Mouse (Mus musculus) hindbrain, embryonic 13.5 days (tissue): ENCODE results near the gene Olfr90. TPM values are rescaled to one million over a fixed set of nuclear protein-coding genes. Genes with fewer than 3 reads are reported as not detected.

Experiments
- ATAC-seq: fragments of 200-750 bp; cut with Nextera tagmentation; 2 replicates; pipeline ENCODE4 v1.8.0; 2017; ENCODE audit warnings: moderate TSS enrichment; ENCODE audit not compliant: low FRiP score
- H3K27ac ChIP-seq: fragments of 300-500 bp; sonication (generic); 2 replicates; pipeline ENCODE4 v1.5.1; 2015; ENCODE audit warnings: inconsistent platforms, mild to moderate bottlenecking, moderate library complexity
- H3K27me3 ChIP-seq: fragments of 300-500 bp; sonication (generic); 2 replicates; pipeline ENCODE4 v1.6.1; 2015; ENCODE audit warnings: mild to moderate bottlenecking, inconsistent platforms
- H3K36me3 ChIP-seq: fragments of 300-500 bp; sonication (generic); 2 replicates; pipeline ENCODE4 v1.6.1; 2015; ENCODE audit warnings: mild to moderate bottlenecking, inconsistent platforms
- H3K4me1 ChIP-seq: fragments of 300-500 bp; sonication (generic); replicated peaks from 2 replicates; pipeline ENCODE4 v1.6.1; 2015; ENCODE audit warnings: inconsistent platforms
- H3K4me2 ChIP-seq: fragments of 300-500 bp; sonication (generic); 2 replicates; pipeline ENCODE4 v1.6.1; 2015; ENCODE audit warnings: inconsistent platforms, mild to moderate bottlenecking, moderate library complexity
- H3K4me3 ChIP-seq: fragments of 300-500 bp; sonication (generic); 2 replicates; pipeline ENCODE4 v1.5.1; 2015; ENCODE audit warnings: mild to moderate bottlenecking, inconsistent platforms
- H3K9ac ChIP-seq: fragments of 300-500 bp; sonication (generic); 2 replicates; pipeline ENCODE4 v1.6.1; 2015; ENCODE audit warnings: mild to moderate bottlenecking, inconsistent platforms
- H3K9me3 ChIP-seq: fragments of 300-500 bp; sonication (generic); 2 replicates; pipeline ENCODE4 v1.6.1; 2016; ENCODE audit warnings: inconsistent platforms
- WGBS: fragments of 180-500 bp; shearing (Covaris S2); methylation state at CpG from one replicate; pipeline ENCODE4 v1.1.7; 2015; 5-methylcytosine and 5-hydroxymethylcytosine counted together
- polyA plus RNA-seq: library from polyadenylated mRNA; unstranded; fragments of >200 nt; fragmentation: Nextera tagmentation; extraction: Ambion mirVana; gene quantifications from 2 replicates; pipeline ENCODE4 v1.2.1, GENCODE M21; 2015

The Olfr90 gene
- polyA plus RNA-seq, 1 experiment from 2014 or later, result not detected

DNA sequence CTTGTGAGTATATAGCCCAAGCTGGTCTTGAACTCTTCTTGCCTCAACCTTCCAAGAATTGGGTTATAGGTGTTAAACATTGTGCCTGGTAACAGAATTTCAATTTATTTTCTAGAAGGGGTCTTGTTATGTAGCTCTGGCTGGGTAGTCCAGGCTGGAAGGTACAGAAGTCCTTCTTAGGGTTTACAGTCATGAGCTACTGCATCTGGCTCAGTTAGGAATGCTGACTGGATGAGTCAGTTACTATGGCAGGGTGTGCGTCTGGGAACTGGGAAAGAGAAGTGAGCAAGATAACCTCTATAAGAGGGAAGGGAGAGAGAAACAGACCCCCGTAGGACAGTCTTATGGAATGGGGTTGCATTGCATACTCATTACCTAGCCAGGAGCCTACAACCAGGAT is 12.5 kb downstream of the Olfr90 start:
- Histone ChIP-seq H3K4me3 (no peak overlapping the region), H3K9ac (no peak overlapping the region), H3K36me3 (peaks cover 61% of the 10 kb centered on the region), H3K4me2 (no peak overlapping the region), H3K9me3 (no peaks in the 10 kb centered on the region), H3K27ac (no peak overlapping the region), H3K27me3 (no peaks in the 10 kb centered on the region), H3K4me1 (peaks cover 30% of the 10 kb centered on the region)
- ATAC-seq, result no peak
- 92% methylated on average over 2 of the region's 2 CpGs for WGBS

- Histone ChIP-seq H3K27ac (no peak overlapping the region), H3K4me2 (no peak overlapping the region), H3K9ac (no peak overlapping the region), H3K4me3 (no peak overlapping the region), H3K4me1 (peaks cover 28% of the 10 kb centered on the region), H3K36me3 (peaks cover 67% of the 10 kb centered on the region), H3K9me3 (no peaks in the 10 kb centered on the region), H3K27me3 (no peaks in the 10 kb centered on the region)
- ATAC-seq, result no peak
- 90% methylated on average over 6 of the region's 6 CpGs for WGBS
Observed at GRCm38 (mm10) chr17:37075181-37075580, 13.1 kb downstream of the Olfr90 start.

DNA sequence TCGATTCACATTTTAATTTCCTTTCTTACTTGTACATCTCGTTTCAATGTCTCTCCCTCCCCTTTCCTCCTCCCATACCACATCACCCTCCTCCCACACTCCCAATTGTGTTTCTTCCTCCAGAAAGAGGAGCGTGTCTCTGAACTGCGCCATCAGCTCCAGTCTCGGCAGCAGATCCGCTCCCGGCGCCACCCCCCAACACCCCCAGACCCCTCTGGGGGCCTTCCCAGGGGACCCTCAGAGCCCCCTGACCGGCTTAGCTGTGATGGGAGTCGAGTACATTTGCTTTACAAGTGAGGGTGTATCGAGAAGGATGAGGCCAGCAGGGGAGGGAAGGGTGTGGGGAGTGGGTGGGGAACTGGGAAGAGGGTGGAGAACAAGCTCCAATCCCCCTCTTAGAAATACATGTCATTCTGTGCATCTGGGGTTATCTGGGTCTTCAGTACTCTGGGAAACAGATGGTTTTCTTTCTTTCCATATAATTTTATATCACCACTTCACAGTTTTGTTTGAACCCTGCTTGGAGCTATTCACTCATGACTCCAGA is 15.5 kb downstream of the Olfr90 start:
- Histone ChIP-seq H3K4me3 (no peak overlapping the region), H3K27ac (peak overlapping the region; percentile 59), H3K9ac (no peak overlapping the region), H3K9me3 (no peaks in the 10 kb centered on the region), H3K36me3 (peaks cover 91% of the 10 kb centered on the region), H3K4me2 (no peak overlapping the region), H3K4me1 (peaks cover 11% of the 10 kb centered on the region; the same call in 1 of the 2 replicates), H3K27me3 (no peaks in the 10 kb centered on the region)
- ATAC-seq, result 0 out of 2 replicates have a peak, but pooled peaks have one; percentile 23
- 25% methylated on average over 11 of the region's 11 CpGs for WGBS

- no peak overlapping the region for H3K4me3 ChIP-seq
- peak; percentile 65; the same call in 1 of the 2 replicates for ATAC-seq
- peak overlapping the region; percentile 30; the same call in 1 of the 2 replicates for H3K9ac ChIP-seq
Observed at GRCm38 (mm10) chr17:37072080-37072729, 16.1 kb downstream of the Olfr90 start.

DNA sequence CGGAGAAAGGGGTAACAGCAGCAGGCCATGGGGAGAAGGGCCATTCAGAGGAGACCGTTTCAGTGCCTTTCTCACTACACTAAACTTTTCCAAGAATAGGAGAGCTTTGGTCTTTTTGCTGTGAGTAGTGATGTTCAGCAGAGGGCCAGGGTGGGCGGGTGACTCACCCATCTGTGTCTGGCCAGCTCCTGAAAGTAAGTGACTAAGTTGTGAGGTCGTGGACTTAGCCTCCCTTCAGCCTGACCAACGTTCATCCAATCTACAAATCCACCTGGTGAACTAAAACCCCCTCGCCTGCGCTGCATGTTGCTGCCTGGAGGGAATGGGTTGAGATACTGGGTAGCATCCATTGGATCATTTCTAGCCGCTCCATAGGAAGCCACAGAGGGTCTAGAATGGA is 18.2 kb downstream of the Olfr90 start:
- no peak overlapping the region for H3K4me3 ChIP-seq
- no peak overlapping the region for H3K27ac ChIP-seq
- H3K4me2 ChIP-seq, result no peak overlapping the region
- ATAC-seq, result no peak
- 88% methylated on average over 8 of the region's 8 CpGs for WGBS
- H3K4me1 ChIP-seq, result peaks cover 11% of the 10 kb centered on the region; the same call in 1 of the 2 replicates
- H3K9me3 ChIP-seq, result no peaks in the 10 kb centered on the region
- H3K9ac ChIP-seq, result no peak overlapping the region
- peaks cover 98% of the 10 kb centered on the region for H3K36me3 ChIP-seq
- H3K27me3 ChIP-seq, result no peaks in the 10 kb centered on the region

More at GRCm38 (mm10) chr17:37072080-37072729, 16.1 kb downstream of the Olfr90 start:
- H3K4me1 ChIP-seq, result peaks cover 11% of the 10 kb centered on the region; the same call in 1 of the 2 replicates
- H3K27ac ChIP-seq, result peak overlapping the region; percentile 4; the same call in 1 of the 2 replicates
- 44% methylated on average over 12 of the region's 12 CpGs for WGBS
- no peaks in the 10 kb centered on the region for H3K9me3 ChIP-seq
- H3K36me3 ChIP-seq, result peaks cover 97% of the 10 kb centered on the region
- no peak overlapping the region for H3K4me2 ChIP-seq
- H3K27me3 ChIP-seq, result no peaks in the 10 kb centered on the region

DNA sequence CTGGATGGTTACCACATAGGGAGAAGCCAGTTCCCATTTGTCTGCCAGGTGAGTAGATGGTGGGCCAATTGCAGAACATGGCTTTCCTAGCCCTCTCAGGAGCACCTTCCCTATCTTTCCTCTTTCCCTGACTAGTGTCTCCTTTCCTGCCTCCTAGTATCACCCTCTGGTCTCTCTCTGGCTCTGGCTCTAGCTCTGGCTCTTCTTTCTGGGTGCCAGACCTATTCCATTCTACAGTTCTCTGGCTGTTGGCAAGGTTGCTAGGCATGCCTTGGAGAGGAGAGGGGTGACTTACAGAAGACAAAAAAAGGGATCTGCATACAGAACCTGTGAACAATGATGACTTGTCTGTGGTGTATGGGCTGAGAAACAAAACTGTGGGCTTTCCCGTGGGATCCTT is 20.4 kb downstream of the Olfr90 start:
- 0 out of 2 replicates have a peak overlapping the region, but pooled peaks have one; percentile 35 for H3K27ac ChIP-seq
- H3K27me3 ChIP-seq, result no peaks in the 10 kb centered on the region
- H3K4me3 ChIP-seq, result no peak overlapping the region
- no peak overlapping the region for H3K4me2 ChIP-seq
- WGBS, result 83% methylated on average over 1 of the region's 1 CpGs
- no peak for ATAC-seq
- no peaks in the 10 kb centered on the region for H3K9me3 ChIP-seq
- H3K9ac ChIP-seq, result no peak overlapping the region
- H3K36me3 ChIP-seq, result peaks cover 98% of the 10 kb centered on the region
- peaks cover 11% of the 10 kb centered on the region; the same call in 1 of the 2 replicates for H3K4me1 ChIP-seq

GRCm38 (mm10) chr17:37065993-37066392 is 22.3 kb downstream of the Olfr90 start:
- H3K36me3 ChIP-seq, result peaks cover 97% of the 10 kb centered on the region
- H3K9me3 ChIP-seq, result no peaks in the 10 kb centered on the region
- WGBS, result 98% methylated on average over 2 of the region's 2 CpGs
- no peak overlapping the region for H3K9ac ChIP-seq
- no peaks in the 10 kb centered on the region for H3K4me1 ChIP-seq
- no peak for ATAC-seq
- no peaks in the 10 kb centered on the region for H3K27me3 ChIP-seq
- H3K4me2 ChIP-seq, result no peak overlapping the region
- no peak overlapping the region for H3K27ac ChIP-seq
- H3K4me3 ChIP-seq, result no peak overlapping the region

- H3K27me3 ChIP-seq, result no peaks in the 10 kb centered on the region
- ATAC-seq, result no peak
- WGBS, result 73% methylated on average over 11 of the region's 11 CpGs
- H3K9me3 ChIP-seq, result no peaks in the 10 kb centered on the region
- H3K36me3 ChIP-seq, result peaks cover 94% of the 10 kb centered on the region
- H3K4me1 ChIP-seq, result no peaks in the 10 kb centered on the region
- no peak overlapping the region for H3K9ac ChIP-seq
- no peak overlapping the region for H3K27ac ChIP-seq
- H3K4me2 ChIP-seq, result no peak overlapping the region
- no peak overlapping the region for H3K4me3 ChIP-seq
Observed at GRCm38 (mm10) chr17:37063686-37064495, 24.4 kb downstream of the Olfr90 start.

DNA sequence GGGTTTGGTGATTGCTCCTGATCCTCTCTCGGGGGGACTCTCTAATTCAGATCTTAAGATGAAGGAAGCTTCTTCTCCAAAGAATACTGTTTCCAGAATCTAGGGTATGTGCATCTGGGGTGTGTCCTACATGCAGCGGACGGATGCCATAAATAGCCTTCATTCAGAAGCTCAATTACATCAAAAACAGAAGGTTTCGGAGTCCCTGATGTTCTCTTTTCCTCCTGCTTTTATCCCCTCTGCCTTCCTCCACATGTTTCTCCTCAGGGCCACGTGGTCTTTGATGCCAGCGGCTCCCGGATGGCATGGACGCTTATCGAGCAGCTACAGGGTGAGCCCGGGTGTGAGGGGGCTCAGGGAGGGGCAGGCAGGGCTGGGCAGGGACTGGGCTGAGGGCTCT is 25.2 kb downstream of the Olfr90 start:
- Histone ChIP-seq H3K4me2 (no peak overlapping the region), H3K9me3 (no peaks in the 10 kb centered on the region), H3K36me3 (peaks cover 94% of the 10 kb centered on the region), H3K4me1 (no peaks in the 10 kb centered on the region), H3K27me3 (no peaks in the 10 kb centered on the region), H3K9ac (no peak overlapping the region), H3K27ac (no peak overlapping the region), H3K4me3 (no peak overlapping the region)
- ATAC-seq, result no peak
- 80% methylated on average over 10 of the region's 10 CpGs for WGBS

DNA sequence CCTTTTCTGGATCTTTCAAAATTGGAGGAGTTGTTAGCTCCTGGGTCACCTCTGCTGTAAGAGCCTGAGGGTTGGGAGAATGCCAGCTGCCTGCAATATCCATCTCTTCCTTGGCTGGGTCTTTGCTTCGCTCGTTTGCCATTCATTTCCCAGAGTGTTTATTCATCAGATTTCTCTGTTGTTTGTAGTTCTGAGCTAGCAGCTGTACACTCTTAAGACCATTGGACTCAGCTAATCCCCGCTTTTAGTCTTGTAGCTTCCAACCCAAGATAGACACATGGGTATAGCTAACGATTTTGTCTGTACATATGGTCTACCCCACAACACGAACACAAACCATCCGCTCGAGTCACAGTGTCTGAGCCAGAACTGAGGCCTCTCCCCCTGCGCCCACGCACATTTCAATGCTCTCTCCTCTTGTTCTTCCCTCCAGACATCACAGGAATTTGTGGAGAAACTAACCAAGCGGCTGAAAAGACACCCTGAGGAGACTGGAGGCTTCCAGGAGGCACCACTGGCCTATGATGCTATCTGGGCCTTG is 26.1 kb downstream of the Olfr90 start:
- Histone ChIP-seq H3K4me2 (no peak overlapping the region), H3K9me3 (no peaks in the 10 kb centered on the region), H3K4me1 (no peaks in the 10 kb centered on the region), H3K9ac (no peak overlapping the region), H3K36me3 (peaks cover 90% of the 10 kb centered on the region), H3K27ac (no peak overlapping the region), H3K27me3 (no peaks in the 10 kb centered on the region), H3K4me3 (no peak overlapping the region)
- WGBS, result 87% methylated on average over 10 of the region's 10 CpGs
- ATAC-seq, result no peak

DNA sequence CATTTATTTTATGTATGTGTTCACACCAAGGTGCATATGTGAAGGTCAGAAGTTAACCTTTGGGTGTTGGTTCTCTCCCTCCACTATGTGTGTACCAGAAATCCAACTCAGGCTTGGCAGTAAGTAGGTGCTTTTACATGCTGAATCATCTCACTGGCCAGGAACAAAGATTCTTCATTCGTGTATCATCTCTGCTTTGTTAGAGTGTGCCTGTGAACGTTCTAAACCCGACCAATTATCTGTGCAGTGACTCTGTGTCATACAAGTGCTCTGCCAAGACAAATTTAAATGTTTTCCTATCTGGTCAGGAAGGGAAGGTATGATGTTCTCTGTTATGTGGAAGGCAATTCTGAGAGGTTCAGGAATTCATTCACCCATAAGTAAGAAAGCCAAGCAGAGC is 26.9 kb downstream of the Olfr90 start:
- Histone ChIP-seq H3K4me1 (peaks cover 5% of the 10 kb centered on the region; the same call in 1 of the 2 replicates), H3K27me3 (no peaks in the 10 kb centered on the region), H3K36me3 (peaks cover 89% of the 10 kb centered on the region), H3K27ac (no peak overlapping the region), H3K9ac (no peak overlapping the region), H3K9me3 (no peaks in the 10 kb centered on the region), H3K4me2 (no peak overlapping the region), H3K4me3 (no peak overlapping the region)
- ATAC-seq, result no peak
- 65% methylated on average over 3 of the region's 3 CpGs for WGBS

DNA sequence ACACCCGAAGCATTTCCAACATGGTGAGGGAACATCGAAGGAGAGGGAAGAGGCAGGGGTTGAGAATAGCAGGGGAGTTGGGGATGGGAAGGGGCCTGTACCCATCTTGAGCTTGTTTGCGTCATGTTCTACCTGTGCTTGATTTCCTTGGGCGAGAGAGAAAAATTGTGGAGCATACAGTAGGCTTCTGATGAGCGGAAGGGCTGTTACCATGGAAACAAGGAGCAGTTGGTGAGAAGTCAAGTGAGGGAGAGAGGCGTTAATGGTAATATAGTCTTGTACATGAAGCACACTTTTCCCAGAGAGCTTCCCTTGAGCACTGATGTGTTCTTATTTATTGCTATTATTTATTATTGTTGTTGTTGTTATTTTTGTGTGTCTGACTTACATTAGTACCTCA is 31.3 kb downstream of the Olfr90 start:
- Histone ChIP-seq H3K4me2 (no peak overlapping the region), H3K4me3 (no peak overlapping the region), H3K36me3 (peaks cover 78% of the 10 kb centered on the region), H3K9ac (no peak overlapping the region), H3K9me3 (no peaks in the 10 kb centered on the region), H3K27me3 (no peaks in the 10 kb centered on the region), H3K27ac (no peak overlapping the region), H3K4me1 (peaks cover 24% of the 10 kb centered on the region)
- no peak for ATAC-seq
- WGBS, result 73% methylated on average over 6 of the region's 6 CpGs
